Mouse (Mus musculus) kidney, postnatal 14 days (tissue): ENCODE data around the gene Hist1h2ad.

Source experiments
- DNase-seq: peaks from one replicate; pipeline ENCODE4 v3.0.0; 2022; ENCODE audit warnings: mixed read lengths

The Hist1h2ad gene

DNA sequence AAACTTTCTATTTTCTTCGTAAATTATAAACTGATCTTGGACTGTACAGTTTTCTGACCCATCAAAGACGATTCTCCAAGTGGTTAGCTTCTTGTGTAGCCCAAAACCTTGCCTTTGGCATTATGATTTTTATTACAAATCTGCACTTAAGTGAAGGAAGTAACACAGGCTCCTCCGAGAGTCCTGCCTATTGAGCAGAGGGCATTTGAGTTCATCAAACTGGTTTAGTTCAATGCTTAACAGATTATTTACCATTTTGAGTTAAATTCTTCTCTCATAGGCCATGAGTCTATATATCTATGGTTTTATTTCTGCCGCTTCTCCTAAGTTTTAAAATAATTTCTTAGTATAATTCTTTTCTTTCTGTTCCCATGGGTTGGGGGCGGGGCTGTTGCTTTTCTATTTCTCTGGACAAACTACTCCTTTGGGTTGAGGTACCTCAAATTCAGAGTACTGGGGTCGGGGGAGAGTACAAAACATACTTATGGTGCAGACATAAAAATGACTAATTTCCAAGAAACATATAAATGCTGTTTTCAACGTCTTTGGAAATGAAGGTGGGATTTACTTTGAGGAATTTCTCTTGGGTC is 48.8 kb downstream of the Hist1h2ad start:
- DNase-seq, result peak; percentile 10
